Mouse (Mus musculus): Measurements from ENCODE around the gene Fto.

DNA sequence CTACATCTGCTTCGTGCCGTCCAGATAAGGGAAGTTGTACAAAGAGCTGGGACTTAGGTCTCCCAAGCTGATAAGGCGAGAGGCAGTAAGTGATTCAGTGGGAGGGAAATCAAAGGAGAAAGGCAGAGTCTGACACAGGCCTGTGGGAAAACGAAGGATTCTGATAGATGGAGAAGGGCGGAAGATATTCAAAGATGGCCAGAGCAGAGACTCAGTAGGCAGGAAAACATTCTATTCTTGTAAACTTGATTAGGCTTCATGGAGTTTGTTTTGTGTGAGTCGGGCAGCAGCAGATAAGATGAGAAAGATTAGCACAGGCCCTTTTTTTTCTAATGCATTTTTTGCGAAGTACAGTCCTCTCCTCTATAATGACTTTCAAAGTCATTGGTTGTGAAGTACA lies 183.6 kb downstream of the Fto start:
- TF ChIP-seq CTCF (conservative IDR thresholded peaks at IDR 0.05 in 1 of 2, IDR thresholded peaks at IDR 0.05 in 1 of 2; ENCODE audit: low read depth in 2 of 2, low read length in 2 of 2): no peak
- TF ChIP-seq E2F4 (IDR thresholded peaks at IDR 0.05; ENCODE audit: insufficient replicate concordance, low read depth, low read length): no peak
- TF ChIP-seq ZMIZ1 (IDR thresholded peaks at IDR 0.05; ENCODE audit: low read depth, low read length): no peak
- TF ChIP-seq ZC3H11A (IDR thresholded peaks at IDR 0.05; ENCODE audit: low read depth, low read length): no peak
- no peak for TF ChIP-seq EP300 (IDR thresholded peaks at IDR 0.05; ENCODE audit: low read length)
- no peak for TF ChIP-seq MEF2A (IDR thresholded peaks at IDR 0.05; ENCODE audit: borderline replicate concordance, low read depth, low read length)
- TF ChIP-seq TCF12 (IDR thresholded peaks at IDR 0.05; ENCODE audit: low read depth, low read length): no peak
- no peak for TF ChIP-seq POLR2A (IDR thresholded peaks at IDR 0.05; ENCODE audit: low read depth, low read length)
- no peak for TF ChIP-seq USF1 (IDR thresholded peaks at IDR 0.05; ENCODE audit: low read depth, low read length)
- TF ChIP-seq UBTF (IDR thresholded peaks at IDR 0.05; ENCODE audit: low read depth, low read length): no peak
- TF ChIP-seq POLR2AphosphoS2 (IDR thresholded peaks at IDR 0.05; ENCODE audit: low read depth, low read length): no peak
- TF ChIP-seq CHD1 (IDR thresholded peaks at IDR 0.05; ENCODE audit: low read depth, low read length): no peak
- no peak for TF ChIP-seq TBP (conservative IDR thresholded peaks at IDR 0.05; ENCODE audit: low read depth, low read length)
- TF ChIP-seq MAFK (IDR thresholded peaks at IDR 0.05; ENCODE audit: insufficient replicate concordance, low read length): no peak

All from CH12.LX (cell line).